Mouse (Mus musculus): ENCODE results near the gene Olfr105-ps. TPM values are rescaled to one million over a fixed set of nuclear protein-coding genes. Genes with fewer than 3 reads are reported as not detected.

Gene Olfr105-ps
- not detected in 2 replicates for polyA plus RNA-seq (2012; rRNA removed)

DNA sequence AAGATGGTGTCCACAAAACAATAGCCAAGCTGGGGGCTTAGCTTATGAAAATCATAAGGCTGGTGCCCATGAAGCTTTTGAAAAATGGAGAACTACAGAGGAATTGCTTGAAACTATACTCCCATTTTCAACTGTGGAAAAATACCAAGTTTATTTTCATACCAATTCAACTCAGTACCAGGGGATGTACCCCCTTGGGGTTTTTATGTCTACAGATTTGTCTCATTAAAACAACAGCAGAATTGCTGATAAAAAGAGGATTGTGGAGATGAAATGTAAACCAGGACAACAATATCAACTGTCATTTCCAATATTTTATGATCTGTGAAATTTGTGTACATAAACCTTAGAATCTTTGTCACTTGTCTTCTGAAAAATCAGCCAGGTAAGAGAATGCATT is at the start of gene Olfr105-ps:
Gene Olfr105-ps, plus strand, starts transcription at position 301 of the 400 bp plus-strand sequence.
- H3K27ac ChIP-seq (ENCODE audit: insufficient read depth, low read length), result no peak within 1 kb of the TSS
- H3K4me3 ChIP-seq (ENCODE audit: insufficient read depth, low read length), result no peak within 1 kb of the TSS
- no peaks in the 10 kb centered on the region for H3K4me1 ChIP-seq (ENCODE audit: control insufficient read depth, insufficient read depth, low read length)
- TF ChIP-seq CTCF (IDR thresholded peaks at IDR 0.05; ENCODE audit: extremely low read depth, insufficient read depth, low read length), result no peak
- TF ChIP-seq POLR2A (IDR thresholded peaks at IDR 0.05; ENCODE audit: extremely low read depth, insufficient read depth, low read length), result no peak

DNA sequence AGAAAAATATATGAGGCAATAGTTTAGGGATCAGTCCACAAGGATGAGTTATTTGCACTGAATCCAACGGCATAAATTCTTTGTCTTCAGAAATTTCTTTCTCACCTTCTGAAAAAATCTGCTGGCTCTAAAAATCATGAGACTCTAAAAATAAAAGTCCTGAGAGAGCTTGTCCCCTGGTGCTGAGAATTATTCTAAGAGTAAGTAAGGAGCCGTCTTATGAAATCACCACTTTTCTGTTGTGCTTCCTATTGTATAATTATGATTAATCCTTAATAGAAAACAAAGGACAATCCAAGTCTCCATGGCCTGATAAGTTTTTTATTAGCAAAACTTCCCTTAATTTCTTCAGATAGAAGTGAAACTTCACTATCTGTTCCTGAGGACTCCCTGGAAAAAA is 39.2 kb upstream of the Olfr105-ps start, which contains the start of gene Olfr103:
Gene Olfr103, minus strand, starts transcription at position 101 of the 400 bp plus-strand sequence.
- Histone ChIP-seq H3K4me3 (ENCODE audit: insufficient read depth, low read length) (no peak within 1 kb of the TSS), H3K27ac (ENCODE audit: insufficient read depth, low read length) (no peak within 1 kb of the TSS), H3K4me1 (ENCODE audit: control insufficient read depth, insufficient read depth, low read length) (no peaks in the 10 kb centered on the region)
- TF ChIP-seq CTCF (IDR thresholded peaks at IDR 0.05; ENCODE audit: extremely low read depth, insufficient read depth, low read length), result no peak
- no peak for TF ChIP-seq POLR2A (IDR thresholded peaks at IDR 0.05; ENCODE audit: extremely low read depth, insufficient read depth, low read length)

DNA sequence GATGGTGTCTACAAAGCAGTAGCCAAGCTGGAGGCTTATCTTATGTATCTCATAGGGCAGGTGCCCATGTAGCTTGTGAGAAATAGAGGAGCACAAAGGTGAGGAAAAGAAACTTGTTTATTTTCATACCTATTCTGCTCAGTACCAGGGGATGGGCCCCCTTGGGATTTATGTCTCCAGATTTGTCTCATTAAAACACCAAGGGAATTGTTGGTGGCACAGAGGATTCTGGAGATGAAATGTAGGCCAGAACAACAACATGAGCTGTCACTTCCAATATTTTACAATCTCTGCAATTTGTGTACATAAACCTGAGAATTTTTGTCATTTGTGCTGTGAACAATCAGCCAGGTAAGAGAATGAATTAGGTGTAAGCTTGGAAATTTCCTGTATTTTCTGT is 19.6 kb upstream of the Olfr105-ps start, which contains the start of gene Olfr104-ps:
Gene Olfr104-ps, plus strand, starts transcription at position 301 of the 400 bp plus-strand sequence.
- no peak within 1 kb of the TSS for H3K4me3 ChIP-seq (ENCODE audit: insufficient read depth, low read length)

DNA sequence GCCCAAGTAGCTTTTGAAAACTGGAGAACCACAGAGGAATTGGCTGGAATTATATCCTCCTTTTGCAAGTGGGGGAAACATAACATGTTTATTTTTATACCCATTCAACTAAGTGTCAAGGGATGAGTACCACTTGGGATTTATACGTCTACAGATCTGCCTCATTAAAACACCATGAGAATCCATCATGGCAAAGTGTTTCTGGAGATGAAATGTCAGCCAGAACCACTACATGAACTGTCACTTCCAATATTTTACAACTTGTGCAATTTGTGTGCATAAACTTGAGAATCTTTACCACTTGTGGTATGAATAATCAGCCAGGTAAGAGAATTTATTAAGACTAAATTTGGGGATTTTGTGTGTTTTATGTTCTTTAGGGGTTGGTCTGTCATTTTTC is 11.3 kb downstream of the Olfr105-ps start, which contains the start of gene Olfr106-ps:
Gene Olfr106-ps, plus strand, starts transcription at position 301 of the 400 bp plus-strand sequence.
- H3K4me1 ChIP-seq (ENCODE audit: control insufficient read depth, insufficient read depth, low read length), result no peaks in the 10 kb centered on the region
- no peak within 1 kb of the TSS for H3K4me3 ChIP-seq (ENCODE audit: insufficient read depth, low read length)
- TF ChIP-seq CTCF (IDR thresholded peaks at IDR 0.05; ENCODE audit: extremely low read depth, insufficient read depth, low read length), result no peak
- no peak for TF ChIP-seq POLR2A (IDR thresholded peaks at IDR 0.05; ENCODE audit: extremely low read depth, insufficient read depth, low read length)
- no peak within 1 kb of the TSS for H3K27ac ChIP-seq (ENCODE audit: insufficient read depth, low read length)

More for the DNA sequence above, 19.6 kb upstream of the Olfr105-ps start, which contains the start of gene Olfr104-ps:
- H3K27ac ChIP-seq (ENCODE audit: insufficient read depth, low read length), result no peak within 1 kb of the TSS
- no peak for TF ChIP-seq CTCF (IDR thresholded peaks at IDR 0.05; ENCODE audit: extremely low read depth, insufficient read depth, low read length)
- TF ChIP-seq POLR2A (IDR thresholded peaks at IDR 0.05; ENCODE audit: extremely low read depth, insufficient read depth, low read length), result no peak
- H3K4me1 ChIP-seq (ENCODE audit: control insufficient read depth, insufficient read depth, low read length), result no peaks in the 10 kb centered on the region

DNA sequence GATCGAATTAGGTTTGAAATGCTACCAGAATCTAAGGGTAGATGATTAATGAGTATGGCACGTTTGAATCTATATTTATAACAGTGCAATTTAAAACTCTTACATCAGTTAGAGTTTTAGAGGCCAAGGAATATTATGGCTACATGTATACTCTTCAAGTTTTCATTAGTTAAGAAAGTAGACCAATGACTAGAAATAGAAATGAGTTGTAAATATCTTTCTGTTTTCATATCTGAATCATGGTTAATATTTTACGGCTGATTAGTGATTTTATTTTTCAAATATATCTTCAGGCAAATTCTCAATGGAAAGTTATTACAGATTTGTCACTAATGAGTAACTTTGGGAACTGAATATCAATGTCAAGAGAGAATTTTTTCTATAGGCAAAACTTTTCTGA is 20.1 kb downstream of the Olfr105-ps start, which contains the start of gene Olfr107:
Gene Olfr107, plus strand, starts transcription at position 301 of the 400 bp plus-strand sequence.
- Histone ChIP-seq H3K4me1 (ENCODE audit: control insufficient read depth, insufficient read depth, low read length) (no peaks in the 10 kb centered on the region), H3K27ac (ENCODE audit: insufficient read depth, low read length) (no peak within 1 kb of the TSS), H3K4me3 (ENCODE audit: insufficient read depth, low read length) (no peak within 1 kb of the TSS)
- no peak for TF ChIP-seq POLR2A (IDR thresholded peaks at IDR 0.05; ENCODE audit: extremely low read depth, insufficient read depth, low read length)
- no peak for TF ChIP-seq CTCF (IDR thresholded peaks at IDR 0.05; ENCODE audit: extremely low read depth, insufficient read depth, low read length)

DNA sequence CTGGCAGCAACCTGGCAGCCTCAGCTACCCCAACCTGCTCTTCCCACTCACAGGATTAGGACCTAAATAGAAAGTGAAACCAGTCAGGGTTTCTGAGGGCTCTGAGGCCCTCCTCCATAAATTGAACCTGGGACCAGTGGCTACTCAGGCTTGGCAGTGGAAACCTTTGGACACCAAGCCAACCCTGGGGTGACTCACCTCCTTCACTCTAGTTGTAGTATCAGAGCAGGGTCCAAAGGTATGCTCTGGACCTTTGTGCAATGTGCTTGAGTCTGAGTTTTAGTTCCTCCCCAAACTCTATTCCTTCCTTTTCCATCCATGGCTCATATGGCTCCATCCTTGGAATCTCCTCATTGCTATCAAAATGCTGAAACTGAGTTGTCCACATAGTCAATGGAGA is 34.5 kb downstream of the Olfr105-ps start:
- Histone ChIP-seq H3K4me3 (ENCODE audit: insufficient read depth, low read length) (no peak overlapping the region), H3K27ac (ENCODE audit: insufficient read depth, low read length) (no peak overlapping the region), H3K4me1 (ENCODE audit: control insufficient read depth, insufficient read depth, low read length) (no peaks in the 10 kb centered on the region)
- no peak for TF ChIP-seq POLR2A (IDR thresholded peaks at IDR 0.05; ENCODE audit: extremely low read depth, insufficient read depth, low read length)
- no peak for TF ChIP-seq CTCF (IDR thresholded peaks at IDR 0.05; ENCODE audit: extremely low read depth, insufficient read depth, low read length)

Other genes starting within 250 kb of the Olfr105-ps start
- gene Olfr93, start 217.5 kb upstream of the Olfr105-ps start, polyA plus RNA-seq (2012; rRNA removed), result not detected in 2 replicates
- gene Ubd, start 185.1 kb upstream of the Olfr105-ps start, polyA plus RNA-seq (2012; rRNA removed), result not detected in 2 replicates
- not detected in 2 replicates for gene Olfr94, start 178.0 kb upstream of the Olfr105-ps start, polyA plus RNA-seq (2012; rRNA removed)
- 0.02 TPM in 1 of 2 replicates, not detected in the other for gene Olfr95, start 165.9 kb upstream of the Olfr105-ps start, polyA plus RNA-seq (2012; rRNA removed)
- gene Olfr96, start 158.9 kb upstream of the Olfr105-ps start, polyA plus RNA-seq (2012; rRNA removed), result not detected in 2 replicates
- not detected in 2 replicates for gene Olfr97, start 141.7 kb upstream of the Olfr105-ps start, polyA plus RNA-seq (2012; rRNA removed)
- not detected in 2 replicates for gene Olfr98, start 115.3 kb upstream of the Olfr105-ps start, polyA plus RNA-seq (2012; rRNA removed)
- gene H2-M3, start 108.8 kb upstream of the Olfr105-ps start, polyA plus RNA-seq (2012; rRNA removed), result 2.6 and 3.3 TPM in 2 replicates
- not detected in 2 replicates for gene Olfr99, start 95.6 kb upstream of the Olfr105-ps start, polyA plus RNA-seq (2012; rRNA removed)
- not detected in 2 replicates for gene Olfr101, start 74.7 kb upstream of the Olfr105-ps start, polyA plus RNA-seq (2012; rRNA removed)
- gene Olfr102, start 62.0 kb upstream of the Olfr105-ps start, polyA plus RNA-seq (2012; rRNA removed), result not detected in 2 replicates
- not detected in 2 replicates for gene Olfr103, start 39.3 kb upstream of the Olfr105-ps start, polyA plus RNA-seq (2012; rRNA removed)
- gene Olfr104-ps, start 19.5 kb upstream of the Olfr105-ps start, polyA plus RNA-seq (2012; rRNA removed), result not detected in 2 replicates
- gene Olfr106-ps, start 11.4 kb downstream of the Olfr105-ps start, polyA plus RNA-seq (2012; rRNA removed), result not detected in 2 replicates
- not detected in 2 replicates for gene Olfr107, start 20.2 kb downstream of the Olfr105-ps start, polyA plus RNA-seq (2012; rRNA removed)
- not detected in 2 replicates for gene Olfr108, start 66.4 kb downstream of the Olfr105-ps start, polyA plus RNA-seq (2012; rRNA removed)
- gene Olfr109, start 79.9 kb downstream of the Olfr105-ps start, polyA plus RNA-seq (2012; rRNA removed), result not detected in 2 replicates
- gene H2-M2, start 104.5 kb downstream of the Olfr105-ps start, polyA plus RNA-seq (2012; rRNA removed), result not detected in 2 replicates
- 0.15 and 0.19 TPM in 2 replicates for gene Olfr110, start 113.4 kb downstream of the Olfr105-ps start, polyA plus RNA-seq (2012; rRNA removed)
- gene Olfr111, start 129.0 kb downstream of the Olfr105-ps start, polyA plus RNA-seq (2012; rRNA removed), result 0.15 and 0.42 TPM in 2 replicates
- gene Olfr112, start 190.4 kb downstream of the Olfr105-ps start, polyA plus RNA-seq (2012; rRNA removed), result not detected in 2 replicates
- not detected in 2 replicates for gene Olfr113, start 198.6 kb downstream of the Olfr105-ps start, polyA plus RNA-seq (2012; rRNA removed)
- gene Olfr114, start 213.7 kb downstream of the Olfr105-ps start, polyA plus RNA-seq (2012; rRNA removed), result not detected in 2 replicates
- gene Olfr115, start 248.1 kb downstream of the Olfr105-ps start, polyA plus RNA-seq (2012; rRNA removed), result not detected in 2 replicates
- gene Olfr116, start 248.2 kb downstream of the Olfr105-ps start, polyA plus RNA-seq (2012; rRNA removed), result not detected in 2 replicates

All from cortical plate, adult 2 months (tissue).